Mouse (Mus musculus): ENCODE measurements around the gene Daw1. TPM values are rescaled to one million over a fixed set of nuclear protein-coding genes. Genes with fewer than 3 reads are reported as not detected.

Gene Daw1
- polyA plus RNA-seq, 1 experiment from 2014 or later, result 1.3 TPM

- no peaks in the 10 kb centered on the region; the same call in 1 of the 2 replicates for H3K27me3 ChIP-seq (ENCODE audit: control insufficient read depth, insufficient read depth, low read depth, low read length)
- no peak for ATAC-seq (ENCODE audit: low read depth)
- H3K9ac ChIP-seq (ENCODE audit: low read length), result no peak overlapping the region
- no peak overlapping the region for H3K27ac ChIP-seq (ENCODE audit: low read length)
- H3K4me3 ChIP-seq (ENCODE audit: low read length), result no peak overlapping the region
- WGBS, result 65% methylated on average over 3 of the region's 3 CpGs
- no peaks in the 10 kb centered on the region for H3K4me1 ChIP-seq (replicated peaks; ENCODE audit: control insufficient read depth, insufficient read depth, low read length)
- H3K4me2 ChIP-seq (ENCODE audit: low read depth, low read length), result no peak overlapping the region
- H3K36me3 ChIP-seq (ENCODE audit: control insufficient read depth, insufficient read depth, low read length), result no peaks in the 10 kb centered on the region
- H3K9me3 ChIP-seq (ENCODE audit: control insufficient read depth, low read length), result no peaks in the 10 kb centered on the region
These were observed 4.5 kb downstream of the Daw1 start for GRCm38 (mm10) chr1:83164027-83164426.

GRCm38 (mm10) chr1:83169158-83169557 lies 9.6 kb downstream of the Daw1 start:
- no peaks in the 10 kb centered on the region for H3K27me3 ChIP-seq (ENCODE audit: control insufficient read depth, insufficient read depth, low read depth, low read length)
- H3K9ac ChIP-seq (ENCODE audit: low read length), result no peak overlapping the region
- 71% methylated on average over 3 of the region's 3 CpGs for WGBS
- no peak overlapping the region for H3K4me2 ChIP-seq (ENCODE audit: low read depth, low read length)
- no peak overlapping the region for H3K4me3 ChIP-seq (ENCODE audit: low read length)
- no peak overlapping the region for H3K27ac ChIP-seq (ENCODE audit: low read length)
- H3K9me3 ChIP-seq (ENCODE audit: control insufficient read depth, low read length), result no peaks in the 10 kb centered on the region
- H3K4me1 ChIP-seq (replicated peaks; ENCODE audit: control insufficient read depth, insufficient read depth, low read length), result no peaks in the 10 kb centered on the region
- ATAC-seq (ENCODE audit: low read depth), result no peak
- no peaks in the 10 kb centered on the region for H3K36me3 ChIP-seq (ENCODE audit: control insufficient read depth, insufficient read depth, low read length)

GRCm38 (mm10) chr1:83175985-83176384 lies 16.4 kb downstream of the Daw1 start:
- no peak overlapping the region for H3K9ac ChIP-seq (ENCODE audit: low read length)
- H3K4me1 ChIP-seq (replicated peaks; ENCODE audit: control insufficient read depth, insufficient read depth, low read length), result no peaks in the 10 kb centered on the region
- no peak for ATAC-seq (ENCODE audit: low read depth)
- H3K27me3 ChIP-seq (ENCODE audit: control insufficient read depth, insufficient read depth, low read depth, low read length), result no peaks in the 10 kb centered on the region
- WGBS, result 64% methylated on average over 1 of the region's 1 CpGs
- H3K9me3 ChIP-seq (ENCODE audit: control insufficient read depth, low read length), result no peaks in the 10 kb centered on the region
- H3K4me3 ChIP-seq (ENCODE audit: low read length), result no peak overlapping the region
- H3K36me3 ChIP-seq (ENCODE audit: control insufficient read depth, insufficient read depth, low read length), result no peaks in the 10 kb centered on the region
- H3K27ac ChIP-seq (ENCODE audit: low read length), result no peak overlapping the region
- H3K4me2 ChIP-seq (ENCODE audit: low read depth, low read length), result no peak overlapping the region

GRCm38 (mm10) chr1:83179531-83179930 lies 20.0 kb downstream of the Daw1 start:
- ATAC-seq (ENCODE audit: low read depth), result no peak
- H3K4me3 ChIP-seq (ENCODE audit: low read length), result no peak overlapping the region
- no peak overlapping the region for H3K4me2 ChIP-seq (ENCODE audit: low read depth, low read length)
- WGBS, result 85% methylated on average over 7 of the region's 7 CpGs
- H3K9me3 ChIP-seq (ENCODE audit: control insufficient read depth, low read length), result no peaks in the 10 kb centered on the region
- H3K27ac ChIP-seq (ENCODE audit: low read length), result no peak overlapping the region
- no peaks in the 10 kb centered on the region for H3K4me1 ChIP-seq (replicated peaks; ENCODE audit: control insufficient read depth, insufficient read depth, low read length)
- H3K27me3 ChIP-seq (ENCODE audit: control insufficient read depth, insufficient read depth, low read depth, low read length), result no peaks in the 10 kb centered on the region
- H3K9ac ChIP-seq (ENCODE audit: low read length), result no peak overlapping the region
- no peaks in the 10 kb centered on the region for H3K36me3 ChIP-seq (ENCODE audit: control insufficient read depth, insufficient read depth, low read length)

- ATAC-seq (ENCODE audit: low read depth), result no peak
- Histone ChIP-seq H3K4me2 (ENCODE audit: low read depth, low read length) (no peak overlapping the region), H3K27me3 (ENCODE audit: control insufficient read depth, insufficient read depth, low read depth, low read length) (no peaks in the 10 kb centered on the region), H3K9ac (ENCODE audit: low read length) (no peak overlapping the region), H3K27ac (ENCODE audit: low read length) (no peak overlapping the region), H3K9me3 (ENCODE audit: control insufficient read depth, low read length) (no peaks in the 10 kb centered on the region), H3K4me3 (ENCODE audit: low read length) (no peak overlapping the region), H3K4me1 (replicated peaks; ENCODE audit: control insufficient read depth, insufficient read depth, low read length) (no peaks in the 10 kb centered on the region), H3K36me3 (ENCODE audit: control insufficient read depth, insufficient read depth, low read length) (no peaks in the 10 kb centered on the region)
- 53% methylated on average over 4 of the region's 4 CpGs for WGBS
These were observed 21.9 kb downstream of the Daw1 start for GRCm38 (mm10) chr1:83181418-83181817.

- Histone ChIP-seq H3K9me3 (ENCODE audit: control insufficient read depth, low read length) (no peaks in the 10 kb centered on the region), H3K27ac (ENCODE audit: low read length) (no peak overlapping the region), H3K36me3 (ENCODE audit: control insufficient read depth, insufficient read depth, low read length) (no peaks in the 10 kb centered on the region), H3K27me3 (ENCODE audit: control insufficient read depth, insufficient read depth, low read depth, low read length) (no peaks in the 10 kb centered on the region), H3K4me1 (replicated peaks; ENCODE audit: control insufficient read depth, insufficient read depth, low read length) (no peaks in the 10 kb centered on the region), H3K9ac (ENCODE audit: low read length) (no peak overlapping the region), H3K4me3 (ENCODE audit: low read length) (no peak overlapping the region), H3K4me2 (ENCODE audit: low read depth, low read length) (no peak overlapping the region)
- WGBS, result 59% methylated on average over 2 of the region's 2 CpGs
- no peak for ATAC-seq (ENCODE audit: low read depth)
These were observed 27.6 kb downstream of the Daw1 start for GRCm38 (mm10) chr1:83187154-83187553.

GRCm38 (mm10) chr1:83209981-83210380 lies 50.4 kb downstream of the Daw1 start:
- Histone ChIP-seq H3K9me3 (ENCODE audit: control insufficient read depth, low read length) (no peaks in the 10 kb centered on the region), H3K9ac (ENCODE audit: low read length) (no peak overlapping the region), H3K27ac (ENCODE audit: low read length) (no peak overlapping the region), H3K4me1 (replicated peaks; ENCODE audit: control insufficient read depth, insufficient read depth, low read length) (no peaks in the 10 kb centered on the region), H3K27me3 (ENCODE audit: control insufficient read depth, insufficient read depth, low read depth, low read length) (no peaks in the 10 kb centered on the region), H3K4me3 (ENCODE audit: low read length) (no peak overlapping the region), H3K36me3 (ENCODE audit: control insufficient read depth, insufficient read depth, low read length) (no peaks in the 10 kb centered on the region), H3K4me2 (ENCODE audit: low read depth, low read length) (no peak overlapping the region)
- no peak for ATAC-seq (ENCODE audit: low read depth)
- 54% methylated on average over 1 of the region's 1 CpGs for WGBS

GRCm38 (mm10) chr1:83218260-83218659 lies 58.7 kb downstream of the Daw1 start:
- H3K27ac ChIP-seq (ENCODE audit: low read length), result no peak overlapping the region
- no peak for ATAC-seq (ENCODE audit: low read depth)
- H3K9ac ChIP-seq (ENCODE audit: low read length), result no peak overlapping the region
- H3K4me2 ChIP-seq (ENCODE audit: low read depth, low read length), result no peak overlapping the region
- H3K9me3 ChIP-seq (ENCODE audit: control insufficient read depth, low read length), result no peaks in the 10 kb centered on the region
- H3K27me3 ChIP-seq (ENCODE audit: control insufficient read depth, insufficient read depth, low read depth, low read length), result no peaks in the 10 kb centered on the region
- H3K4me3 ChIP-seq (ENCODE audit: low read length), result no peak overlapping the region
- H3K36me3 ChIP-seq (ENCODE audit: control insufficient read depth, insufficient read depth, low read length), result no peaks in the 10 kb centered on the region
- H3K4me1 ChIP-seq (replicated peaks; ENCODE audit: control insufficient read depth, insufficient read depth, low read length), result no peaks in the 10 kb centered on the region
- 35% methylated on average over 1 of the region's 1 CpGs for WGBS

GRCm38 (mm10) chr1:83223072-83223471 lies 63.5 kb downstream of the Daw1 start:
- H3K9ac ChIP-seq (ENCODE audit: low read length), result no peak overlapping the region

GRCm38 (mm10) chr1:83224423-83224960 lies 64.9 kb downstream of the Daw1 start:
- no peak overlapping the region for H3K4me3 ChIP-seq (ENCODE audit: low read length)
- H3K9me3 ChIP-seq (ENCODE audit: control insufficient read depth, low read length), result no peaks in the 10 kb centered on the region
- no peaks in the 10 kb centered on the region for H3K4me1 ChIP-seq (replicated peaks; ENCODE audit: control insufficient read depth, insufficient read depth, low read length)
- no peak overlapping the region for H3K4me2 ChIP-seq (ENCODE audit: low read depth, low read length)
- H3K27me3 ChIP-seq (ENCODE audit: control insufficient read depth, insufficient read depth, low read depth, low read length), result no peaks in the 10 kb centered on the region
- ATAC-seq (ENCODE audit: low read depth), result no peak
- no peaks in the 10 kb centered on the region for H3K36me3 ChIP-seq (ENCODE audit: control insufficient read depth, insufficient read depth, low read length)
- H3K9ac ChIP-seq (ENCODE audit: low read length), result no peak overlapping the region
- no peak overlapping the region for H3K27ac ChIP-seq (ENCODE audit: low read length)

More at GRCm38 (mm10) chr1:83223072-83223471, 63.5 kb downstream of the Daw1 start:
- no peaks in the 10 kb centered on the region for H3K27me3 ChIP-seq (ENCODE audit: control insufficient read depth, insufficient read depth, low read depth, low read length)
- H3K36me3 ChIP-seq (ENCODE audit: control insufficient read depth, insufficient read depth, low read length), result no peaks in the 10 kb centered on the region
- no peak overlapping the region for H3K4me3 ChIP-seq (ENCODE audit: low read length)
- WGBS, result 69% methylated on average over 1 of the region's 1 CpGs
- no peaks in the 10 kb centered on the region for H3K9me3 ChIP-seq (ENCODE audit: control insufficient read depth, low read length)
- H3K27ac ChIP-seq (ENCODE audit: low read length), result no peak overlapping the region
- no peaks in the 10 kb centered on the region for H3K4me1 ChIP-seq (replicated peaks; ENCODE audit: control insufficient read depth, insufficient read depth, low read length)
- no peak for ATAC-seq (ENCODE audit: low read depth)
- no peak overlapping the region for H3K4me2 ChIP-seq (ENCODE audit: low read depth, low read length)
